Mouse (Mus musculus): ENCODE results near the gene Adrm1.

DNA sequence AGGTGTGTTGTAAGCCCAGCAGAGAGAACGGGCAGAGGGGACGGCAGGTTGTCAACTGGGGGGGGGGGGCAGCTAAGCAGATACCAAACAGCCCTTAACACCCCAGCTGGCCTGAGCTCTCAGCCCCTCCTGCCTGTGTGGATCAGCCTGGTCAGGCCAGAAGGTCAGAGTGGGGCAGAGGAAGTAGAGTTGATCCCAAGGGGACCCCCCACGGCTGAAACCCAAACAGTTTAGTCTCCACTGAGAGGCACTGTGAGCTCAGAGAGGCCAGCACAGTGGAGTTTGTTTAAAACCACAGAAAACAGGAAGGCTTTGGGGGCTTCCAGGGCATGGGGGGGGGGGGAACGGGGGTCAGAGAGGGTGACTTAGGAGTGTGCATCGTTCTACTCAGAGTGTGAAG is 45.6 kb downstream of the Adrm1 start:
- TF ChIP-seq CTCF (IDR thresholded peaks at IDR 0.05 in 2 of 3, conservative IDR thresholded peaks at IDR 0.05 in 1 of 3; ENCODE audit: control insufficient read depth in 1 of 3, insufficient read depth in 1 of 3, low read depth in 2 of 3, low read length in 3 of 3, poor library complexity in 1 of 3, severe bottlenecking in 1 of 3) (no peak), POLR2A (IDR thresholded peaks at IDR 0.05; ENCODE audit: control insufficient read depth in 1 of 2, insufficient read depth in 1 of 2, low read depth in 1 of 2, low read length in 2 of 2, poor library complexity in 1 of 2) (no peak), RAD21 (IDR thresholded peaks at IDR 0.05; ENCODE audit: low read depth, low read length) (no peak), GATA1 (IDR thresholded peaks at IDR 0.05; ENCODE audit: low read depth, low read length) (no peak), SMC3 (IDR thresholded peaks at IDR 0.05; ENCODE audit: low read depth, low read length) (no peak), CHD2 (IDR thresholded peaks at IDR 0.05; ENCODE audit: low read length) (no peak), EP300 (IDR thresholded peaks at IDR 0.05; ENCODE audit: low read depth in 1 of 2, low read length in 2 of 2) (no peak), SIN3A (IDR thresholded peaks at IDR 0.05; ENCODE audit: low read length) (no peak), NRF1 (IDR thresholded peaks at IDR 0.05; ENCODE audit: insufficient read depth, low read depth, low read length, poor library complexity, severe bottlenecking) (no peak), MXI1 (IDR thresholded peaks at IDR 0.05; ENCODE audit: low read depth, low read length) (no peak), USF1 (IDR thresholded peaks at IDR 0.05; ENCODE audit: low read depth, low read length) (no peak), ZNF384 (IDR thresholded peaks at IDR 0.05; ENCODE audit: low read depth, low read length) (no peak), CHD1 (IDR thresholded peaks at IDR 0.05; ENCODE audit: low read depth, low read length) (no peak)

Measured in MEL (cell line).